Mouse (Mus musculus) testis, adult 2 months (tissue): Measurements from ENCODE around the gene Gm10354.
"Not testable (repeated sequence)": the region's sequence is repeated elsewhere in the genome, so short reads cannot be mapped to it uniquely, and the experiment has no call there.

Experiments
- CTCF ChIP-seq: fragments of 200-500 bp; IDR thresholded peaks from 2 replicates; pipeline ENCODE4 v1.5.1; 2012; ENCODE audit warnings: low read depth, mild to moderate bottlenecking, inconsistent platforms, low read length, moderate library complexity; ENCODE audit not compliant: control insufficient read depth, insufficient read depth, insufficient replicate concordance
- POLR2A ChIP-seq: fragments of 200-500 bp; IDR thresholded peaks from 2 replicates; pipeline ENCODE4 v1.6.1; 2012; ENCODE audit warnings: low read depth, mild to moderate bottlenecking, inconsistent platforms, low read length, moderate library complexity; ENCODE audit not compliant: control insufficient read depth

- not testable (repeated sequence) for TF ChIP-seq CTCF, POLR2A
These were observed 51.7 kb downstream of the Gm10354 start for GRCm38 (mm10) chr5:14927047-14927446.
